Mouse (Mus musculus) megakaryocyte, embryonic 14.5 days (primary cell): ENCODE results near the gene Srsf1.

Experiments used
- FLI1 ChIP-seq: IDR thresholded peaks from 2 replicates; pipeline ENCODE4 v1.6.1; 2012; ENCODE audit warnings: low read length, inconsistent platforms, mixed read lengths
- GATA1 ChIP-seq: IDR thresholded peaks from 3 replicates; pipeline ENCODE4 v1.6.1; 2012; ENCODE audit warnings: mixed read lengths, low read length, inconsistent platforms, borderline replicate concordance

DNA sequence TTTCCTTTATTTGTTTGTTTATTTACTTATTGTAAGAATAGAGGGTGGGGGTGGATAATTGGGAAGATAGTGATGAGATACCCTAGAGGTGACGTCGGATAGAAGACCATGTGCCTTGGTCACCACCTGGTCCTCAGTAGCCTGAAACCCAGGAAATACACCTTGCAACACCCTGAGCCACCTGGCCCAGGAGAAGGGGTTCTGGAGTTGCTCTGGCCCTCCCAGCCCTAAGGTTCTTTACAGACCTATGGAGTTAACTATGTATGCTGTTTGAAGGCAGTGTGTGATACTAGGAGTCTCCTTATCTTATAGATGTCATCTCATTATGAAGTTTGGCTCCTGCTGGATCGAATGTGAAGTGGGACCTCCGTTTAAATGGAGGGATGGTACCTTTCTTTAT is 53.0 kb downstream of the Srsf1 start:
- TF ChIP-seq GATA1, result no peak
- TF ChIP-seq FLI1, result no peak
